Mouse (Mus musculus) urinary bladder, postnatal 10 days (tissue): Measurements from ENCODE around the gene Nectin1.

Experiments
- DNase-seq: peaks from one replicate; pipeline ENCODE4 v3.0.0; 2022; ENCODE audit warnings: low spot score

The Nectin1 gene

DNA sequence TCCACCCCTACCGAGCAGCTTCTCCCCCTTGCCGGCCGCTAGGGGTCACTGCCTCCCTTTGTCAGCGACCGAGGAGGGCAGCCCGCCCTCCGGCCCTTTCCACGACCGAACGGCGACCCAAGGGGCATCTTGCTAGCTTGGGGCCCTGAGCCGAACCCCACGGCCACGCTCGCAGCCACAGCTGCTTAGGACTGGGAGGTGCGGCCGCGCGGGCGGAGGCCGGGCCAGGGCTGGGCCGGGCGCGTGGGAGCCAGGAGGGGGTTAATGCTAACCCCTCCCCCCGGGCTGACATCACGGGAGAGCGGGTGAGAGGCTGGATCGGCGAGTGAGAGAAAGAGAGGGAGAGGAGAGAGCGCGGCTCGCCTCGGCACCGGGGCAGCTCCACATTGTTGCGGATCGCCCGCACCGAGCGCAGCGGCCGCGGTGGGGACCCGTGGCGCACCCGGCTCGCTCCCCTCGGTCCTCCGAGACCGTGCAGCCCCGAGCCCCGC is at the start of gene Nectin1:
TSS of gene Nectin1 (plus strand) at position 338 of the 491 bp plus-strand sequence.
- peak; percentile 66 for DNase-seq

DNA sequence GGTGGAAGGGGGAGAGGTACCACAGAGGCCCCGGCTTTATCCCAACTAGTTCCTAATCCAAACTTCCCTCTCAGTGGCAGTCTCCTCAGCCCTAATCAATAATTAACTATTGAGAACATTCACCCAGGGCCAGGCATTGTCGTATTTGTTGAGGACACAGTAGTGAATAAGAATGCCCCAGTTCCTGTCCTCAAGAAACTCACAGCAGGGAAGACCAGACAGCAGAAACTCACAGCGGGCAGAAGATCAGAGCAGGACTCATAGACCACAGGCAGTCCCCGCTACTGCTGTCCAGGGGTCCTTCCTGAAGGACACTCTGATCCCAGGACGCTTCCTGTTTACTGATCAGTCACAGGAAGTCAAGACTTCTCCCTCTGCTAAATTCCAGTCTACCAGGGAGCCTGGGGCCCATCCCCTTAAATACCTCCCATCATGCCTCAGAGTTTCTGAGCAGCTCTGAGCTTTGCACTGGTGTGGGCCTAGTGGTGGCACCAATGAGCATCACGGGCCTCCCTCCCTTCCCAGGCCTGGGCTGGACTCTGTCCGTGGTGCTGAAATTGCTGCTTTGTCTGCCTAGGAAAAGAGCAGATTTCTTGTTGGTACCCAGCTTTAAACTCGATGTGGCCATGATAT is 45.6 kb upstream of the Nectin1 start:
- DNase-seq, result no peak

DNA sequence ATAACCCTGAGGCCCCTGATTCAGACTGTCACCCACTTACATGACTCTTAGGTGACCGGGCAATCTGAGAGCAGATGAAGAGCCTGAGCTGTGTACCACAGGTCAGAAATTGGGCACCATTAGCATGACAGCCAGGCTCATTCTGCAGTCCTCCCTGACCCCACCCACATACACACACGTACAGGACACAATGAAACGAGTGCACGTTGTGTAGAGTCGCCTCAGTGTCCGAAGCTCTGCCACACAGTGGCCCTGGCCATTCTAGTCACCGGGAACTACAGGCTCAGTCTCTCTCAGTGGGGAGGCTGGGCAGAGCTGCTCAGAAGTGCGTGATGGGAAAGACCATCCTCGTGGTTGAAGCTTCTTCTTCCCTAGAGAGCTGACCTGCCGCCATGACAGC is 44.9 kb upstream of the Nectin1 start:
- DNase-seq, result no peak

DNA sequence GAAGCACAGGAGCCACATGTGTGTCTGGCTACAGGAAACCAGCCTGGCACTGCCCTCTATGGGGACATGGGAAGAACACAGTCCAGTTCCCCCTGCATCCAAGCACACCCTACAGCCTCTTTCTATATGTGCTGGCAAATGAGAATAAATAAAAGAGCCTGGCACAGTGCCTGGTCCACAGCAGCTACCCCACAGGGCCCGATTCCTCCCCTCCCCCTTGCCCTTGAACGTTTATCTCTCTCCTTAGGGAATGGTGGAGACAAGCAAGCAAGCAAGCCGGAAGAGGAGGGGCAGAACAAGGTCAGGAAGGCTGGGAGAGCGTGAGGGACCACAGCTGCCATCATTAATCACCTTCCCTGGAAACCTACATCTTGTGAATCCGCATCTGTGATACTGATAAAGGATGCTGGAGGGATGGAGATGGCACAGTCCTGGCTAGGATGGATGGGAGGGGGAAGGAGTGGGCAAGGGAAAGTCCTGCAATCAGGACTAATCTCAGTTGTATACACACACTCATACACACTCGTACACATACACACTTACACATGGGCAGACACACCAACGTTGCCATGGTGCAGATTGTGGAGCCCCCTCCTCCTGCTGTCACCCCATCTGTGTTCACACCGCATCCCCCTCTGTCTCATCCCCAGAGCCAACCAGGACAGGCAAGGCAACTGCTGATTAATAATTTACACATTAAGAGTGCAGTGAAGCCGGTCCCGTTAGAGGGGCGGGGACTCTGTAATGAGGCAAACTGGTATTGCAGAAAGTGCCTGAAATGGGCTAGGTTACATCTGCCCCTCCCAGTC is 44.2 kb upstream of the Nectin1 start:
- DNase-seq, result no peak

DNA sequence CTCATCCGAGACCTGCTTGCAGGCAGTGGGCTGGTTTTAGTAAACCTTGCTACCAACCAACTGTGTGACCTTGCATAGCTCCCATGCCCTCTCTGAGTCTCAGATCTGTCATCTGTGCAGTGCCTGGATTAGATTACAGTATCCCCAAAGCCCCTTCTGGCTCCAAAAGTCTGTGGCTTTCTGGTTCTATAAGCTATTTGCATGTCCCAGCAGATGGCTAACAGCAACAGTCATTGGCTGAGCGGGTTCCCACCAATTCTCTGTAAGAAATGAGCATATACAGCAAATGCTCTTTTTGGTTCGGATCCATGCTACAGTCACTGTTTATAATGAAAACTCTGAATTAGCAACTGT is 43.6 kb upstream of the Nectin1 start:
- no peak for DNase-seq

DNA sequence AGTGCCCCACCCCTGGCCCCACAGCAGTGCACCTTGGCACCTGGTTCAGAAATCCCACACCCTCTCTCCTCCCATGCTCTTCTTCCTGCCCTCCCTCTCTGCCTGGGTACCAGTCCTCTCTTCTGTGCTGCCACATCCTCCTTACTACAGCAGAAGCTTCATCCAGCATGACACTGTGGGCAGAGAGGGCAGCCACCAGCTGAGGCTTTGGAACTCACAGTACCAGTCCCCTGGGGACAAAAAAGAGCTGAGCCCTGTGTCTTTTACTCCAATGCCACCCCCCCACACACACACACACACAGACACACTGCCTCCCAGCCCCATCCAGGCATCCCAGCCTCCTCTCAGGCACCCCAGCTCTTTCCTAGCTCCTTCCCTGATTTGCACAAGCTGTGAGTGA is 42.0 kb upstream of the Nectin1 start:
- no peak for DNase-seq

DNA sequence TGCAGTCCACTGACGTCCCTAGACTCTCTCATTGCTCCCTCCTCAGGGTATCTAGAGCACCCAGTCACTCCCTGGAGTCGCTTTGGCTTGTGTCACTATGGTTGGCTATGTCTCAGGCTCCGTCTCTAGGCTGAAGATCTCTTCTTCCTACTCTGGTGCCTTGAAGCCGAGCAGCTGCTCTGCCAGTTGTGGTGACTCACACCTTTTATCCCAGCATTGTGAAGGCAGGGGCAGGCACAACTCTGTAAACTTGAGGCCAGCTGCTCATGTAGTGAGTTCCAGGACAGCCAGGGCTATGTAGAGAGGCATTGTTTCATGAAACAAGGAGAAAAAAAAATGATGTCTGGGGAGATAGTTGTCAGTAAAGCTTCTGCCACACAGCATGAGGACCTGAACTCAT is 36.2 kb upstream of the Nectin1 start:
- no peak for DNase-seq

DNA sequence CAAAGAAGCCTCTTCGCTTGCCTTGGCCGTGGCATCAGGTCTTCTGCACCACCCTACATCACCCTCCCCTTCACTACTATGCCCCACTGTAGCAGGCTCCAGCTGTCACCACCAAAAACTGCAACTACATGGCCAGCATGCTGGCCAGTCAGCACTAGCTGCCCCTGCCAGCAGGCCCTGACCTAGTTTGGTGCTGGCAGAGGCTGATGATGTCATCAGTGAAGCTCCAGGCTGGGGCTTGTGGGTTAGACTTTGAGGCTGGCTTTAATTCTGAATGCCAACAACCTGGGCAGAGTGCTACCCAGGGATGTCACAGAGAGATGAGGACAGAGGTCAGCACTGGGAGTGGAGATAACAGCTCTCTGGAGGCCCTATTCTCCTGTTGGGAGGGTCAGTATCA is 35.1 kb upstream of the Nectin1 start:
- no peak for DNase-seq

DNA sequence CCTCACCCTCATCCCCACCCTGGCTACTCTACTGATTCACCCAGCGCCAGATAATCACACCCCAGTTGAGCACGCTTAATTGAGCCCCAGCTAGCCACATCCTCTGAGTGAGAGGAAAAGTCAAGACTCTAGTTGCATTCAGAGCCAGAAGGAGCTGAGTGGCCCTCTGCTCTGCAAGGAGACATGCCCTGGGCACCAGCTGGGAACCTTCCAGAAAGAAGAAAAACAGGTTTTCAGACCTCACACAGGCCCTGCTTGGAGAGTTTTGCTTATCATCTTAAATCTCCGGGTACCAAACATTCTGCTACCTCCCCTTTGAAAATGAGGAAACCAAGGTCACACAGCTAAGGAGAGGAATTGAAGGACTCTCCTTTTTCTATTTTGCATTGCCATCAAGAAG is 30.4 kb upstream of the Nectin1 start:
- no peak for DNase-seq

DNA sequence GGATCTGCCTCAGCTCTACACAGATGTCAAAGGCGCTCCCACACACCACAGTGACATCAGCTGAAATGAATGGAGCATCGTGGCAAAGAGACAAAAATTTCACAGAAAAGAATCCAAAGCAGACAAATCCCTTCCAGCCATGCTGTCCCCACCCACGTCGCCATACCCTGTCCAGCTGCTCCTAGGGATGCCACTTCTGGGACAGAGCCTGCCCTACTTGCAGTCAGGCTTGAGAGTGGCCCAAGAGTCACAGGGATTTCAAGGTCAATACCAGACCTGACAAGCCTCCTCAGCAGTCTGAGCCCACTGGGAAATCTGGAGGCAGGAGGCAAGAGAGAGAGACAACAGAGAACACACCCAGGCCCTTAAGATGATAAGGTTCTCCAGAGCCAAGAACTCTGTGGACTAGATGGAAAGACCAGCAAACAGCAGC is 24.4 kb upstream of the Nectin1 start:
- no peak for DNase-seq

DNA sequence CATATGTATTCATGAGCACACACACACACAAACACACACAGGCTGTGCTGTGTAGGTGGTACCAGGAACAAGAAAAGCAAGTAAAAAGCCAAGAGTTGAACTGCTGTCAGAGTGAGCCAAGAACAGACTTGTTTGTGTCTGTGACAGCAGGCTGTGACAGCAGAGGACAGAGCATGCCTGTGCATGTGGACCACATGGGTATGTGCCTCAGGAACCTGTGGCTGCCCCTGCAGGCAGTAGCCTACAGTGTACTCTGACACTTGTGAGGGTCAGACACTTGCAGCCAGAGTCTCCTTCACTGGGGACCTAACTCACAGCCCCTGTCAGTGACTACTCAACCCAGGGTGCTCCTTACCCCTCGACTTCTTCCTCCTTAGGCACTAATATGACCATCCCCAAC is 23.7 kb upstream of the Nectin1 start:
- DNase-seq, result no peak

DNA sequence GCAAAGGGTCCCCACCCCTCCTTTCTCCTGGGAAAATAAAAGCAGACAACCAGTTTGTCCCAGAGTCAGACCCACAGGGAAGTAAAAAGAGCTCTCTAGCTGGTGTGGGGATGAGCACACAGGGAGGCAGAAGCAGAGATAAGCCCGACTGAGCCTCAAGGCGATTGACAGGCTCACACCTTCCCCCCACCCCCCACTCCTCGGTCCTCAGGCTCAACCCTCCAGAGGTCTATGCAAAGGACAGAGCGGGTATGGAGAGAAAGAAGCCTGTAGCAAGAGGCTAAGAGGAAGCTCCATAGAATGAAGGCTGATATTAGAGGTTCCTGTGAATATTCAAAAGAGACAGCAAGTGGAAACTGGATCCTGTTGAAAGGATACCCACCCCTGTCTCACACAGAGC is 19.7 kb upstream of the Nectin1 start:
- DNase-seq, result no peak

DNA sequence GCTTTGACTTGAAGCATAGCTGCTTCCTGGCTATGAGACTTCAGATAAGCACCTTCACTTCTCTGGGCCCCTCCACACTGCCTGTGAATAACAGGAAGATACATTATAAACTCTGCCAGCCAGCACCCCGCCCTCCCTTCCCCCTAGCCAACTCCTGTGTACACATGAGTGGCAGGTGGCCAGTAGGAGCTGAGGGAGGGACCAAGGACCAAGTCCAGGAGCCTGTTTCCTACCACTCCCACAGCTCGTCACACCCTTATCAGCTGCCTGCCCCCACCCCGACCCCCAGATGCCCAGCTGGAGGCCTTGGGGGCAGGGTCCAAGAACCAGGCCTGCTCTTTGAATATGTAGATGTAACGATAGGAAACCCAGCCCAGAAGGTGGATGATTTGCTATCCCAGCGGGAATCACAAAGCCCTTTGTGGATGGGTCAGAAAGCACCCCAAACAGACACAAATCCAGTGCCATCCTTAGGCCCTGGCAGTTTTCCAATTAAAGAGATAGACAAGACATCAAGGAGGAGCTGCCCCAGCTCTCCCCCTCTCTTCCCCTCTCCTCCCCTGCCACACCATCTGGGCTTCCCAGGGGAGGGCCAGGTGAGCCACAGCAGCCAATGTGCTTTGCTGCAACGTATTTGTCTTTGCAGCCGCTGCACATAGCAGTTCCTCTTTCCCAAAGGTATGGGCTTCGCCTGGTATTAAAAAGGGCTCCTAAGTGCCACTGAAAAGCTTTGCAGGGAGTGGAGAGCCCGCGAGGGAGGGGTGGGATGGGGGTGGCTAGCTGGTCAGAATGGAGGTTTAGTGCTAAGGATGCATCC is 14.1 kb upstream of the Nectin1 start:
- DNase-seq, result no peak

DNA sequence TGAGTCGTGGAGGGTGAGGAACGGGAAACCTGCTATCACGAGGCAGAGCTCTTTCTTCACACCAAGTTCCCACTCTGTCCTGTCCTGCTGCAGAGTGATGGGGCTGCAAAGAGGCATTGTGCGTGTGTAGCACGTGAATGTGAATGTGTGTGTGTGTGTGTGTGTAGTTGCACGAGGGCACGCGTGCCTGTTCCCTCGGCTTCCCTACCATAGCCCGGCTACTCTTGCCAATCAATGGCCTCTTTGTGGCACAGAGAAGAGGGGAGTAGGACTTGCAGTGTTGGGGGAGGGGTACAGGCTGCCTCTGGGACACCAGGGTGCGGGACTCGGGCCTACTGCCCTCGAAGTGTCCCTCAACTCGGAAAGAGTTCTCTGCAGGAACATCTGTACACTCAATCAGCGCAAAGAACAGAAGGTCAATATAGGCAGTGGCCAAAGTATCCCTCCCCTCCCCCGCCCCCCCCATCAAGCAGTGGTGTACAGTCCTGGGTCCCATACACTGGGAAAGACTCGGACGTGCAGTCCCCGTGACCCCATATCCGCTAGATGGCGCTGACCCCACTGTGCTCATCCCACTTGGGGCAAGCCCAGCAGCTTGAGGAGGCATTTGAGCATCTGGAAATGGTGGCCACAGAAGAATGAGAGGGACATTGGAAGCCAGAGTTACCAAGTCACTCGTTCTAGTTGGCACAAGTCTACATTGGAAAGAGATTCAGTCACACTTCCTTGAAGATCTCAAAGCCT is 13.3 kb upstream of the Nectin1 start:
- DNase-seq, result no peak

DNA sequence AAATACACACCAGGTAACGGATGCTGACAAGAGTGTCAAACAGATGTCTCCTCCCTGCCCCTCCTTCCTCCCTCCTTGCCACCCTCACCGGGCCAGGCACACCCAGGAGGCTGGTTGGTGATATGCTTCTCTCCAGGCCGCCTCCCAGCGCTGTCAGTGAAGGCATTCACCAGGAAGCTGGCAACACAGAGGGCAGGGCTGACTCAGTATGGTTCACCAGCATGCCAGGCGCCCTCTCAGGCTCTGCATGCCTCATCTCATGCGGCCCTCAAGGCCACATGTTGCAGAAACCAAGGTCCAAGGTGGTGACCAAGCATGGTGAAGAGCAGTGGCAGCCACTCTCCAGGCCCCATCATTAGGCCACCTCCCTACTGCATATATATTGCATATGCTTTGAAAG is 11.9 kb upstream of the Nectin1 start:
- no peak for DNase-seq

DNA sequence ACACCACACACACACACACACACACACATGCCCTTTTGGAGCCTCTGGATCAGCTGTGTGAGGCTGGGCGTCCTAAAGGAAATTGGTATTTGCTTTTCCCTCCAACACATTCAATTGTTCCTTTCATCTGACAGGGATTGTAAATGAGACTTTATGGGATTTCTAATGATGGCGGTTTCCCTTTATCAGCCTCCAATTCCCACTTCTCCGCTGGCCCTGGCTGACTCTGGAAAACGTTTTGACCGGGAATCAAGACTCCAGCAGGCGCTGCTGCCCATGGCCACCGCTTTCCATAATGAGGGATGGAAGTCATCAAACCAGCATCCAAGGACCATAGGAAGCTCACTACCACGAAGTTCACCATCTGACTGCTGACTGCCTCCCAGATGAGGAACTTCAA is 11.1 kb upstream of the Nectin1 start:
- DNase-seq, result no peak

DNA sequence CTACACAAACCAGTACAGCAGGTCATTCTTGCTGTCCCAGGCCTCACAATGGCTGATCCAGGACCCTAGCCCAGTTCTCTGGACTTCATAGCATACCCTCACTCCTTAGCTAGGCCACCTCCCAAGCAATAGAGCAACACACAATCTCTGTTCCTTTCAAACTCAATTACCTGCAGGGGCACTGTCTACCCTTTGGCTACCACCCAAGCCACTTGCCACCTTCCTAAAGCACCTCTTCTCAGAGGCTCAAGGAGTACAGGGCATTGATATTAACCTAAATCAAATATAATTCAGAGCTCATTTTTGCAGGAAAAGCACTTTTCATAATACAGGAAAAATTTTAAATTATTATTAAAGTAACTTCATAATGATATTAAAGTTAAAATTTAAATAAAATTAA is 8.8 kb upstream of the Nectin1 start:
- no peak for DNase-seq

DNA sequence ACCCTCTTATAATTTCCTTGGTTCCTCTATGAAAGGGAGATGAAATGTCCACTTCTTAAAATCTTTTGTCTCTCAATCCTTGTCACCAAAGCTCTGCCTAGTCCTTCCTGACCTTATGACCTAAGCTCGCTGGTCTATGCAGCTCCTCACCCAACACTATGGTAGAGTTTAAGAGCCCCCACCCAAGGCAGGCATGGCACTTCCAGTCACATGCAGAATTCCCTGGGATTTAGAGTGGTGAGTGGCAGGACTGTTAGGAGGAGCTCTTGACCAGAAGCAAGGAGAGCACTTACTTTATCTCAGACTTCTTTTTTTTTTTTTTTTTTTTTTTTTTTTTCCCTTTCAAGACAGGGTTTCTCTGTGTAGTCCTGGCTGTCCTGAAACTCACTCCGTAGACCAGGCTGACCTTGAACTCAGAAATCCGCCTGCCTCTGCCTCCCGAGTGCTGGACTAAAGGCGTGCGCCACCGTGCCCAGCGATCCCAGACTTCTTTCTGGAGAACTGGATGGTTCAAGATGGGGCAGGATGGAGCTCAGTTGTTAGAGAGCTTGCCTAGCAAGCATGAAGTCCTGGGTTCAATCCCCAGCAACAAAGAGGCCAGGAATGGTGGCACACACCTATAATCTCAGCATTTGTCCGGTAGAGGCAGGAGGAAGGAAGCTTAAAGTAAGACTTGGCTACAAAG is 7.6 kb upstream of the Nectin1 start:
- DNase-seq, result no peak

DNA sequence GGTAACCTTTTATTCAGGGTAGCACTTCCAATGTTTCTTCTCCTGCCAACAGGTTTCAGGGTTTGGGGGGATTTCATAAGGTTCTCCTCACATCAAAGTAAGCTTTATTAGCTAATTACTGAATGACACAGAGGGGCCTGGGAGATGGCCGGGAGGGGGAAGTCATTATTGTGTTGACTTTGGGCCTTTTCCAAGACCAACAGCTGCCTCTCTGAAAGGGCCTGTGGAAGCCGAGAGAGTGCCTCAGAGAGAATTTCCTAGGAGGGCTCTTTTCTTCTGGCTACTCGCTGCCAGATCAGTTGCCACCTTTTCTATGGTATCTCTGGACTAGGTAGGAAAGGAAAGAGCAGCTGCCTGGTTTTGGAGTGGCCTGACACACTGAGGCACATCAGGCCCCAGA is 6.5 kb upstream of the Nectin1 start:
- DNase-seq, result no peak

DNA sequence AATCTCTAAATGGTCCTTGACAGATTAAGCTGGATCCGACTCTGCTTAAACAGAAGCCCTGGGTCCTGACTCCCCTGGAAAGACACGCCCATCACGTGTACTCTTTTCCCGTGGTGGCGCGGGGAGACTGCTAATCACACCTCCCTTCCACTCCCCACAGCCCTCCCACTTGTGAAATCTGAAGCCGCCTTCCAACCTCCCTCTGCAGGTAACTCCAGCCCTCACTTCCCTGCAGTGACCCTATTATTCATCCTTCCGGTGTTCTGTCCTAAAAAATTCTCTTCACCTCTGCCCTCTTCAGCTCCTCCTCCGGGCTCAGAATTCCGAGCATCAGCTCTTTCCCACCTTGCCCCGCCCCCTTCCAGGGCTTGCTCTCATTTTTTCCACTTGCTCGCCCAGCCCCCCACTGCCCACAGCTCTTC is 5.9 kb upstream of the Nectin1 start:
- no peak for DNase-seq

DNA sequence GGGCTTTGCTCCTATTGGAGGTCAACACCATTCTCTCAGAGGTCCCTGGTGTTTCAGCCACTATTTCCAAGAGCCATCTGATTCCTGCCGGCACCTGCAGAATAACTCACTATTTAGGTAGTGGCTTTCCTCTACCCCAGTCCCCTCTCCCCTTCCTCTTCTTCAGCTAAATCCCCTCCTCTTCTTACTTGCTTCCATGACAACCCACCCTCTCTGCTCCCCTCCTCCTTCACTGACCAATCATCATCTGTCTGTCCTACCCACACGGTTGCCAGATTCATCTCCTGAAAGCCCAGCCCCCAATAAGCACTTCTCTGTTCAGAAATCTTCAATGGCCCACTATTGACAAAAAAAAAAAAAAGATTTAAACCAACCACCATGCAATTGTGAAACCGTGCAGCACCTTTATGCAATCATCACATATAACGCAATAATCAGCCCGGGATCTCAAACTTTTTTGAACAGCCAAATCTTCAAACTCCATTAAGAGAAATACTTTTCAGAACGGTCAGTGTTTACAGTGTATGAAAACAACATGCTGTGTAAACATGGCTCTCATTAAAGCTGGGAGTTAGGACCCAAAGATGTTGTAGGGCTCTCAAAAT is 5.2 kb upstream of the Nectin1 start:
- no peak for DNase-seq
